Mouse (Mus musculus): ENCODE data around the gene Amfr. TPM values are rescaled to one million over a fixed set of nuclear protein-coding genes. Genes with fewer than 3 reads are reported as not detected.

Gene Amfr
- 45.8 and 49.6 TPM in 2 replicates for polyA plus RNA-seq (2015; fragmentation: Nextera tagmentation; extraction: Ambion mirVana)

DNA sequence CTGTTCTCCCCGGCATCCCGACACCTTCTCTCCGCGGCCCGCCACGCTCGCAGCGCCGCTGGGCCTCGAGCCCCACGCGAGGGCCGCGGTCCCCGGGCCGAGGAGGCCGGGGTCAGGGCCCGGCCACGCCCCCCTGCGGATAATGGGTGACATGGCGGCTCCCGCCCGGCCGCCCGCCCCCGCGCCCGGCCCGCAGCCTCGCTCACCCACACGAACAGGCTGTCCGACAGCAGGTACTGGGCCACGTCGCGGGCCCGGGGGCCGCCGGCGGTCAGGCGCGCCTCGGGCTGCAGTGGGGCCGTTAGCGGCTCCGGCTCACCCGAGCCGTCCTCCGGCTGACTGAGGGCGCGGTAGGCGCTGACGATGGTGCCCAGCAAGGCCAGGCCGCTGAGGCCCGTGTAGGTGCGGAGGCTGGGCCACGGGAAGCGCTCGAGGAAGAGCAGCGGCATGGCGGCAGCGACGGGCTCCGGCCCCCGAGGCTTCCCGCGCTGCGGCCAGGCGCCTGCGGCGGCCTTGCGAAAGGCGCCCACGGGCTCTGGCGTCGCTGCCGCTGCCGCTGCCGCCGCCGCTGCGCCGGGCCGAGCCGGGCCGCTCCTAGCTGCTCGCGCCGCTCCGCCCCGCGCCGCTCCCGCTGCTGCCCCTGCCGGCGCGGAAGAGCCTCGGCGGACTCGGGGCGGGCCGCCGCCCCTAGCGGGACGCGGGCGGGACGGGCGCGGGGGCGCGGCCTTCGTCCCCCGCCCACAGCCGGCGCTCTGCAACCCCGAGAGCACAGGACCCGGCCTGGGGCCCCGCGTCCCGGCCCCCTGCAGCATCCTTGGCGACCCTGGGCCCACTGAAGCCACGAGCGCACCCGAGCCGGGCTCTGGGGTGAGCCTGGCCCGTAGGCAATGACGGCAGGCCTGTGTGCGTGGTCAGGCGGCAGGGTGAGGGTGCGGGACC, at the start of gene Amfr:
Amfr (minus strand) TSS at position 830 of the 939 bp plus-strand sequence.

DNA sequence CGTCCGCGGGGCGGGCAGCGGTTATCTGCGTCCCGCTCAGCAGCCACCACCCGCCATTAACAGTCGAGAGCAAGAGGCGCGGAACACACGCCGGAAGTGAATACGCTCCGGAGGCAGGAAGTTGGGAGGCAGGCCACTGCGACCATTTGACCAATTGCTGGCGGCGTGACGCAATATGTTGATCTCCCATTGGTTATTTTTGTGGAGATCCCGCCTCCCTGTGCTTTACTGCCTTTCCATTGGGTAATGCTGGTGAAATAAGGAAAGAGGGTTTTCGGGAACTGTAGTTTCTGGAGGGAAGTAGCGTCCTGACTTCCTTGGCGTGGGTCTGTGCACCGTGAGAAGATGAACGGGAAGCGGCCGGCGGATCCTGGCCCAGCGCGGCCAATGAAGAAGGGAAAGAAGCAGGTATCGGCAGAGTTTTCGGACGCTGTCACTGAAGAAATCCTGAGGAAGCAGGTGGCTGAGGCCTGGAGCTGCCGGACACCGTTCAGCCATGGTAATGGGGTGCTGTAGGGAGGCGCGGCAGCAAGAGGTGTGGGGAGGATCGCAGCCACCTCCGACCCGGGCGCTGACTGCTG, 24.4 kb upstream of the Amfr start, which contains the start of the genes Nudt21 and Ogfod1:
Nudt21 (minus strand) TSS at position 88 of the 581 bp plus-strand sequence.
Ogfod1 (plus strand) TSS at position 255 of the 581 bp plus-strand sequence.

Small RNAs within 50 kb of the gene (microRNA-seq; reads per million reads assigned to microRNA genes)
- 0 reads per million in 2 experiments for gene Gm24159

Other genes with a start within 250 kb of the Amfr start
- 2.4 and 2.5 TPM in 2 replicates for gene Gnao1, start 202.9 kb downstream of the Amfr start, polyA plus RNA-seq (2015; fragmentation: Nextera tagmentation; extraction: Ambion mirVana)
- gene Nudt21, start 24.2 kb upstream of the Amfr start, polyA plus RNA-seq (2015; fragmentation: Nextera tagmentation; extraction: Ambion mirVana), result 49.1 and 53.9 TPM in 2 replicates
- 6.0 and 6.5 TPM in 2 replicates for gene Ogfod1, start 24.4 kb upstream of the Amfr start, polyA plus RNA-seq (2015; fragmentation: Nextera tagmentation; extraction: Ambion mirVana)
- 4.5 and 5.7 TPM in 2 replicates for gene Bbs2, start 86.1 kb upstream of the Amfr start, polyA plus RNA-seq (2015; fragmentation: Nextera tagmentation; extraction: Ambion mirVana)
- 0.44 and 1.0 TPM in 2 replicates for gene Mt4, start 124.4 kb upstream of the Amfr start, polyA plus RNA-seq (2015; fragmentation: Nextera tagmentation; extraction: Ambion mirVana)
- 8.8 and 12.0 TPM in 2 replicates for gene Mt3, start 139.8 kb upstream of the Amfr start, polyA plus RNA-seq (2015; fragmentation: Nextera tagmentation; extraction: Ambion mirVana)
- 116 and 127 TPM in 2 replicates for gene Mt2, start 159.8 kb upstream of the Amfr start, polyA plus RNA-seq (2015; fragmentation: Nextera tagmentation; extraction: Ambion mirVana)
- gene Mt1, start 166.2 kb upstream of the Amfr start, polyA plus RNA-seq (2015; fragmentation: Nextera tagmentation; extraction: Ambion mirVana), result 290 and 376 TPM in 2 replicates
- 16.2 and 19.3 TPM in 2 replicates for gene Nup93, start 201.7 kb upstream of the Amfr start, polyA plus RNA-seq (2015; fragmentation: Nextera tagmentation; extraction: Ambion mirVana)